Mouse (Mus musculus): ENCODE results near the gene Rcor2. TPM values are rescaled to one million over a fixed set of nuclear protein-coding genes. Genes with fewer than 3 reads are reported as not detected.
A peak's percentile ranks its signal among the peaks of the same experiment; 100 is the strongest.

Gene Rcor2
- polyA plus RNA-seq, 1 experiment from 2014 or later, result 11.1 TPM

DNA sequence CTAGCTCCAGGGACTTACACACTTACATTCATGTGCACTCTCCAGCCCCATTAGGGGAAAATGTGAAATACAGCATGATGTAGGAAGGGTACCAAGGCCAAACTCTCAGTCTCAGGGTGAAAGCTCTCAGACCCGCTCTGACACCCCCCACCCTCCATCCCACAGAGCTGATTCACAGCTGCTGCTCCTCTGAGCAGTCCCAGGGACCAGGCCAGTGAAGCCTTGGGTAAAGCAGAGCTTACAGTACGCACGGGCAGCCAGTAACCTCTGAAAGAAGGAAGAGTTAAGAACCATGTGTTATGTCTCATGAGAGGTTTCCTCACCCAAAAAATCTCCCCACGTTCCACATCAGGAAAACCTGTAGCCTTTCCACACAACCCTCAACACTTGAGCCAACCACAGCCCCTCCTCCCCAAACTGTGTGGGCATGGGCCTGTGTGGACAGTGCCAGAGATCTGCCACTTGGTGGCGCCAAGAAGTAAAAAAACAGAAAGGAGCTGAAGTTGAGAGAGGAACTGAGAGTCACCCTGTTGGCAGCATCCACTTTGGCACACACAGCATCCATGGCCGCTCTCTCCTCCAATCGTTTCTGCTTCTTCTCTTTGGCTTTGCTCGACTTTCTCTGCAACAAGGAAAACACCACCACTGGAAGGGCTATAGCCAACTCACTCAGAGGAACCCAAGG is 32.4 kb upstream of the Rcor2 start:
- WGBS, result 61% methylated on average over 8 of the region's 8 CpGs
- Histone ChIP-seq H3K36me3 (ENCODE audit: control insufficient read depth, insufficient read depth, low read length) (peaks cover 69% of the 10 kb centered on the region), H3K4me2 (ENCODE audit: low read length) (no peak overlapping the region), H3K27ac (ENCODE audit: low read depth) (no peak overlapping the region), H3K9me3 (ENCODE audit: control insufficient read depth, low read length) (no peaks in the 10 kb centered on the region), H3K9ac (ENCODE audit: low read length) (no peak overlapping the region), H3K4me3 (ENCODE audit: low read depth, low read length) (no peak overlapping the region), H3K27me3 (replicated peaks; ENCODE audit: control insufficient read depth, insufficient read depth, low read length) (no peaks in the 10 kb centered on the region), H3K4me1 (replicated peaks; ENCODE audit: control insufficient read depth, insufficient read depth, low read length) (peaks cover 6% of the 10 kb centered on the region)
- DNase-seq (ENCODE audit: low spot score), result peak; percentile 74
- peak; percentile 53; the same call in 1 of the 2 replicates for ATAC-seq (replicated peaks; ENCODE audit: low FRiP score, low TSS enrichment, low read depth)

DNA sequence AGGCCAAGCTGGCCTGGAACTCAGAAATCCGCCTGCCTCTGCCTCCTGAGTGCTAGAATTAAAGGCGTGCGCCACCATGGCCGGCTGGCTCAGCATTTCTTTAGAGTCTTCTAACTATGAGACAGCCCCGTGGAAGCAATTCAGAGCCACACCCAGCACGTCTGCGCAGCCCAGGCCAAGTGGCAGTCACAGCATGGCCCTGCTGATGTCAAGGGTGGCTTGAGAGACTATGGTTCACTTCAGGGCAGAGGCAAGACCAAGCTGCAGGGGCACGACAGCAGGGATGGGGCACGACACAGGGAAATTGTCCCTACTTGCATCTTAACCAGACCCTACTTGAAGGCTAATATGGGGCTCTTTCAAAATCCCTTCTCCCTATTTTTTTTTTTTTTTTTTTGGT is 31.7 kb upstream of the Rcor2 start:
- Histone ChIP-seq H3K4me2 (ENCODE audit: low read length) (no peak overlapping the region), H3K9me3 (ENCODE audit: control insufficient read depth, low read length) (no peaks in the 10 kb centered on the region), H3K36me3 (ENCODE audit: control insufficient read depth, insufficient read depth, low read length) (peaks cover 62% of the 10 kb centered on the region), H3K27ac (ENCODE audit: low read depth) (no peak overlapping the region), H3K4me1 (replicated peaks; ENCODE audit: control insufficient read depth, insufficient read depth, low read length) (peaks cover 11% of the 10 kb centered on the region), H3K9ac (ENCODE audit: low read length) (no peak overlapping the region), H3K27me3 (replicated peaks; ENCODE audit: control insufficient read depth, insufficient read depth, low read length) (no peaks in the 10 kb centered on the region), H3K4me3 (ENCODE audit: low read depth, low read length) (no peak overlapping the region)
- WGBS, result 94% methylated on average over 9 of the region's 9 CpGs
- DNase-seq (ENCODE audit: low spot score) (no peak), ATAC-seq (replicated peaks; ENCODE audit: low FRiP score, low TSS enrichment, low read depth) (no peak)

DNA sequence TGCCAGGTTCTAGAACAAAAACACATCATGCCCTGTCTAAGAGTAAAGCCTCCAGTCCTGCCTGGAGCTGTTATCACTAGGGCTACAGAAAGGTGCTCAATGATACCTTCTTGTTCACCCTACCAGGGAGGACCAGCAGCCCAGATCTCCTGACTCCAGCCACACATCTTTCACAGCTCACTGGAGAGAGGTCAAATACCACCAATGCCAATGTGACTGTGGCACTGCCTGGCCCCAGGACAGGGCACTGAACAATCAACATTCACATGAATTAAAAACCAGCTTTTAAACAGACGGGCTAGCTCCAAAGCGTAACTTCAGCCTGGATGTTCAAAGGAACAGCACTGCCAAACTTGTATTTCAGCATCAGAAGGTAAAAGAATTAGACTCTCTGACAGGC is 31.1 kb upstream of the Rcor2 start:
- Histone ChIP-seq H3K27me3 (replicated peaks; ENCODE audit: control insufficient read depth, insufficient read depth, low read length) (no peaks in the 10 kb centered on the region), H3K36me3 (ENCODE audit: control insufficient read depth, insufficient read depth, low read length) (peaks cover 57% of the 10 kb centered on the region), H3K27ac (ENCODE audit: low read depth) (no peak overlapping the region), H3K9ac (ENCODE audit: low read length) (no peak overlapping the region), H3K4me2 (ENCODE audit: low read length) (no peak overlapping the region), H3K4me3 (ENCODE audit: low read depth, low read length) (no peak overlapping the region), H3K4me1 (replicated peaks; ENCODE audit: control insufficient read depth, insufficient read depth, low read length) (peaks cover 11% of the 10 kb centered on the region), H3K9me3 (ENCODE audit: control insufficient read depth, low read length) (no peaks in the 10 kb centered on the region)
- WGBS, result 98% methylated on average over 2 of the region's 2 CpGs
- ATAC-seq (replicated peaks; ENCODE audit: low FRiP score, low TSS enrichment, low read depth) (no peak), DNase-seq (ENCODE audit: low spot score) (no peak)

DNA sequence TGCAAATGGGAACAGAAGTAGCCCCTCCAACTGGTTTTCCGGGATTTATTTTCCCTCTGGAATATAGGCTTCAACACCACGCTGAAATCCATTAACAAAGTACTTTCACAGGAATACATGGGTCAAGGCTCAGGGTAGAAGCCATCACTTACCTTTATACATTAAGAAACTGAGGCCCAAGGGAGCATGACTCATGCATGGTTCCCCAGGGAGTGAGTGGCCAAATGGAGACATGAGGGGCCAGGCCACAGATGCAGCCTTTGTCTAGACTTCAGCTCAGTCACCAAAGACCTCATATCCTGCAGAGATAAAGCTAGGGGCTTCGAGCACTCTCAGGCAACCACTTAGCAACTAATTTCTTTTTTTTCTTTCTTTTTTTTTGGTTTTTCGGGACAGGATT is 30.4 kb upstream of the Rcor2 start:
- WGBS, result 95% methylated on average over 4 of the region's 4 CpGs
- Histone ChIP-seq H3K4me3 (ENCODE audit: low read depth, low read length) (no peak overlapping the region), H3K27ac (ENCODE audit: low read depth) (no peak overlapping the region), H3K36me3 (ENCODE audit: control insufficient read depth, insufficient read depth, low read length) (peaks cover 50% of the 10 kb centered on the region), H3K4me2 (ENCODE audit: low read length) (no peak overlapping the region), H3K27me3 (replicated peaks; ENCODE audit: control insufficient read depth, insufficient read depth, low read length) (no peaks in the 10 kb centered on the region), H3K4me1 (replicated peaks; ENCODE audit: control insufficient read depth, insufficient read depth, low read length) (peaks cover 11% of the 10 kb centered on the region), H3K9me3 (ENCODE audit: control insufficient read depth, low read length) (no peaks in the 10 kb centered on the region), H3K9ac (ENCODE audit: low read length) (no peak overlapping the region)
- no peak for ATAC-seq (replicated peaks; ENCODE audit: low FRiP score, low TSS enrichment, low read depth)
- DNase-seq (ENCODE audit: low spot score), result no peak

DNA sequence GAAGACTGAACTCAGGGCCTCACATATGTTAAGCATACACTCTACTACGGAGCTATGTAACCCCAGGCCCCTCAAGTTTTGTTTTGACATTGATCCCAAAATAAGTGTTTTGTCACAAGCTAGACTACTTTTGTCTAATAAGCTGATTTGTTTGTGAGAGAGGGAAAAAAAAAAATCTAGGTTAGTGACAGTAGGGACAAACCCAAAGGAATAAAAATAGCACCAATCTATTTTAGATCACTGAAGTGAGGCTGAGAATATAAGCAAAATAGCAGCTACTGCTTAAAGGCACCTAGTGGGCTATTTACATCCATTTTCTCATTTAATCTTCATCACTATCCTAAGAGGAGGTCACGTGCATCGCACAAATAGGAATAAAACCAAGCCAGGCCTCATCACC is 27.6 kb upstream of the Rcor2 start:
- Histone ChIP-seq H3K4me3 (ENCODE audit: low read depth, low read length) (peak overlapping the region; percentile 74; the same call in 1 of the 2 replicates), H3K4me2 (ENCODE audit: low read length) (peak overlapping the region; percentile 96), H3K27me3 (replicated peaks; ENCODE audit: control insufficient read depth, insufficient read depth, low read length) (no peaks in the 10 kb centered on the region), H3K9me3 (ENCODE audit: control insufficient read depth, low read length) (no peaks in the 10 kb centered on the region), H3K9ac (ENCODE audit: low read length) (peak overlapping the region; percentile 77), H3K4me1 (replicated peaks; ENCODE audit: control insufficient read depth, insufficient read depth, low read length) (peaks cover 11% of the 10 kb centered on the region), H3K36me3 (ENCODE audit: control insufficient read depth, insufficient read depth, low read length) (peaks cover 22% of the 10 kb centered on the region), H3K27ac (ENCODE audit: low read depth) (no peak overlapping the region)
- ATAC-seq (replicated peaks; ENCODE audit: low FRiP score, low TSS enrichment, low read depth) (no peak), DNase-seq (ENCODE audit: low spot score) (no peak)
- WGBS, result 85% methylated on average over 3 of the region's 3 CpGs

DNA sequence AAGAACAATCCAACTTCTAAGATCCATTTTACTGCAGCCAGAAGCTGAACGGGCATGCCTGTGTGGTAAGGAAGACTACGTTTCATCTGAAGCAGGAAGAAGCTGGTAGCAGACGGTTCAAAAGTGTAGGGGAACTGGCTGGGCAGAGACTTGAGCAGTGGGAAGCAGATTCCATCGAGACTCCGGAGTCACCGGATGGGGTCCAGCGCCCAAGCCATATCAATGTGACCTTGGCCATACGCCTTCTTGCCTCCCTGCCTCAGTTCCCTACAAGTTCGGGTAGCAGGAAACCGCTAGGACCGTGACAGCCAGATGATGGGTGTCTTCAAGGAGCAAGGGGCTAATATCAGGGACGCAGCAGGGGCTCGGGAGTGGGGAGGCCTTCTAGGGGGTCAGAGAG is 26.8 kb upstream of the Rcor2 start:
- Histone ChIP-seq H3K4me1 (replicated peaks; ENCODE audit: control insufficient read depth, insufficient read depth, low read length) (peaks cover 11% of the 10 kb centered on the region), H3K4me3 (ENCODE audit: low read depth, low read length) (peak overlapping the region; percentile 74), H3K9me3 (ENCODE audit: control insufficient read depth, low read length) (no peaks in the 10 kb centered on the region), H3K36me3 (ENCODE audit: control insufficient read depth, insufficient read depth, low read length) (peaks cover 20% of the 10 kb centered on the region), H3K9ac (ENCODE audit: low read length) (peak overlapping the region; percentile 77), H3K27me3 (replicated peaks; ENCODE audit: control insufficient read depth, insufficient read depth, low read length) (no peaks in the 10 kb centered on the region), H3K27ac (ENCODE audit: low read depth) (peak overlapping the region; percentile 81; the same call in 1 of the 2 replicates), H3K4me2 (ENCODE audit: low read length) (peak overlapping the region; percentile 96)
- DNase-seq (ENCODE audit: low spot score), result peak; percentile 68
- WGBS, result 3% methylated on average over 13 of the region's 13 CpGs
- ATAC-seq (replicated peaks; ENCODE audit: low FRiP score, low TSS enrichment, low read depth), result peak; percentile 26

DNA sequence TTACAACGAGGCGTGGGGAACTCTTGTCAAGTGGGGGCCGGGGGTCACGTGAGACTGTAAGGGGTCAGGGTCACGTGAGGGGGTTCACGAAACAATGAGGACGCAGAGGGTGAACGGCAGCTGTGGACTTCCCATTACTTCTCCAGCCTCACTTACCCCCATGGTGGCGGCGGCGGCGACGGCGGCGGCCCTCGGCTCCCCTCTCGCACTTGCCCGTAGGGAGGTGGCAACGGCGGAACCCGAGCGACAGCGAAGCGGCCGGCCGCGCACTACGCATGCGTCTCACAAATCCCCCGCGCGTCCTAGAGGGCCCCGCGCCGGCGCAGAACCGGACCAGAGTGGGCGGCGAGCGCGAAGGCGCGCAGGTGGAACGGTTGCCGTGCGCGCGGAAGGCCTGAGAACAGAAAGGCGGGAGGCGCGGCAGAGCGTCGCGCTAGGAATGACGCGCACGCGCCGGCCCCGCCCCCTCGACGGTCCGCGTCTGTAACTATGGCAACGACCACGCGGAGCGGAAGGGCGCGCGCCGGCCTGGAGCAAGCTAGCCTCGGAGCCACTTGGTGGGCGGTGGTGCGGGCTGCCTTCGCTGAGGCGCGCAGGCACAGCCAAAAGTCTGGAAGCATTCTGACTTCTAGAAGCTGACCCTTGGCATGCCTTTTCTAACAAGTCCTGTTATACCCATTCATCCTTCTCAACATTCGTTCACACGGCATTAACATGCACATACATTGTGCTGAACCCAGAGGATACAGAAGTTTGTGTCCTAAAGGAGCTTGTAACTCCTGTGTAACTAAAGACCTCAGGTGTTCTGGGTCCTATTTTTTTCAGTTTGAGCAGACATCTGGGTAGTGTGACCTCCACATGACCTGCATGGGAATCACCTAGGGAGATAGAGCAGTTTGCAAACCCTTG is 26.1 kb upstream of the Rcor2 start, which contains the start of gene Naa40:
TSS of gene Naa40 (minus strand) at position 402 of the 909 bp plus-strand sequence.
- under 1% methylated on average over 80 of the region's 80 CpGs for WGBS
- Histone ChIP-seq H3K27me3 (replicated peaks; ENCODE audit: control insufficient read depth, insufficient read depth, low read length) (no peaks in the 10 kb centered on the region), H3K4me2 (ENCODE audit: low read length) (peak within 1 kb of the TSS; percentile 96), H3K9me3 (ENCODE audit: control insufficient read depth, low read length) (no peaks in the 10 kb centered on the region), H3K27ac (ENCODE audit: low read depth) (peak within 1 kb of the TSS; percentile 81), H3K9ac (ENCODE audit: low read length) (peak within 1 kb of the TSS; percentile 77), H3K4me3 (ENCODE audit: low read depth, low read length) (peak within 1 kb of the TSS; percentile 74), H3K36me3 (ENCODE audit: control insufficient read depth, insufficient read depth, low read length) (peaks cover 20% of the 10 kb centered on the region), H3K4me1 (replicated peaks; ENCODE audit: control insufficient read depth, insufficient read depth, low read length) (peaks cover 11% of the 10 kb centered on the region)
- ATAC-seq (replicated peaks; ENCODE audit: low FRiP score, low TSS enrichment, low read depth), result peak; percentile 96
- DNase-seq (ENCODE audit: low spot score), result peak; percentile 96

DNA sequence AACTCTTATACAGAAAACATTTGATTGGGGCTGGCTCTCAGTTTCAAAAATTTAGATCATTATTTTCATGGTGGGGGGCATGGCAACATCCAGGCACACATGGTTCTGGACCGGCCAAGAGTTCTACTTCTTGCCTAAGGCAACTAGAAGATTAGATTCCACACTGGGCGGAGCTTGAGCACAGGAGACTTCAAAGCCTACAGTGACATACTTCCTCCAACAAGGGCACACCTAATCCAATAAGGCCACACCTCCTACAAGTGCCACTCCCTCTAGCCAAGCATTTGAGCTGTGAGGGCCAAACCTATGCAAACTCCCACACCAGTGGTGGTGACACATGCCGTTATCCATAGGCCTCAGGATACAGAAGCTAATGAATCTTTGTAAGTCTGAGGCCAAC is 21.1 kb upstream of the Rcor2 start:
- no peak for ATAC-seq (replicated peaks; ENCODE audit: low FRiP score, low TSS enrichment, low read depth)

More for the DNA sequence above, 21.1 kb upstream of the Rcor2 start:
- Histone ChIP-seq H3K36me3 (ENCODE audit: control insufficient read depth, insufficient read depth, low read length) (no peaks in the 10 kb centered on the region), H3K4me1 (replicated peaks; ENCODE audit: control insufficient read depth, insufficient read depth, low read length) (no peaks in the 10 kb centered on the region; the same call in 1 of the 2 replicates), H3K9me3 (ENCODE audit: control insufficient read depth, low read length) (no peaks in the 10 kb centered on the region), H3K4me3 (ENCODE audit: low read depth, low read length) (no peak overlapping the region), H3K27me3 (replicated peaks; ENCODE audit: control insufficient read depth, insufficient read depth, low read length) (no peaks in the 10 kb centered on the region), H3K4me2 (ENCODE audit: low read length) (no peak overlapping the region), H3K27ac (ENCODE audit: low read depth) (no peak overlapping the region), H3K9ac (ENCODE audit: low read length) (no peak overlapping the region)
- WGBS, result 71% methylated on average over 3 of the region's 3 CpGs
- no peak for DNase-seq (ENCODE audit: low spot score)
